Mouse (Mus musculus) forelimb bud, embryonic 11.5 days (tissue): ENCODE measurements around the gene Nadk.

Experiments used
- DNase-seq: peaks from one replicate; pipeline ENCODE4 v3.0.0-alpha.2; 2012; ENCODE audit warnings: low read depth, low spot score

Nadk gene

GRCm38 (mm10) chr4:155601997-155602456, 39.8 kb downstream of the Nadk start:
- peak; percentile 8 for DNase-seq

GRCm38 (mm10) chr4:155602753-155603152, 40.6 kb downstream of the Nadk start:
- no peak for DNase-seq

GRCm38 (mm10) chr4:155603801-155604200, 41.6 kb downstream of the Nadk start:
- DNase-seq, result no peak

GRCm38 (mm10) chr4:155605132-155605531, 43.0 kb downstream of the Nadk start:
- DNase-seq, result no peak

- no peak for DNase-seq
These were observed 44.6 kb downstream of the Nadk start for GRCm38 (mm10) chr4:155606825-155607224.

GRCm38 (mm10) chr4:155611860-155612259, 49.7 kb downstream of the Nadk start:
- DNase-seq, result no peak

GRCm38 (mm10) chr4:155613264-155613663, 51.1 kb downstream of the Nadk start:
- no peak for DNase-seq

GRCm38 (mm10) chr4:155618321-155618720, 56.1 kb downstream of the Nadk start:
- DNase-seq, result no peak

- peak; percentile 98 for DNase-seq
These were observed 62.4 kb downstream of the Nadk start, which contains the start of gene Cdk11b for GRCm38 (mm10) chr4:155624338-155625291. Gene Cdk11b, plus strand, starts transcription at chr4:155624854.

- DNase-seq, result no peak
These were observed 68.1 kb downstream of the Nadk start for GRCm38 (mm10) chr4:155630267-155630666.

- DNase-seq, result no peak
These were observed 73.8 kb downstream of the Nadk start for GRCm38 (mm10) chr4:155635766-155636499.
